Mouse (Mus musculus): ENCODE measurements around the gene Psrc1. TPM values are rescaled to one million over a fixed set of nuclear protein-coding genes. Genes with fewer than 3 reads are reported as not detected.

Gene Psrc1
- polyA plus RNA-seq, 1 experiment from 2014 or later: 81.7 TPM

- Histone ChIP-seq H3K9me3 (replicated peaks; ENCODE audit: control insufficient read depth, low read length) (no peaks in the 10 kb centered on the region), H3K4me3 (ENCODE audit: low read depth, low read length) (no peak overlapping the region), H3K27me3 (ENCODE audit: control insufficient read depth, insufficient read depth, low read length) (no peaks in the 10 kb centered on the region), H3K27ac (replicated peaks; ENCODE audit: low read depth, low read length) (no peak overlapping the region), H3K4me2 (ENCODE audit: low read depth, low read length) (no peak overlapping the region), H3K36me3 (replicated peaks; ENCODE audit: control insufficient read depth, insufficient read depth, low read depth, low read length) (peaks cover 2% of the 10 kb centered on the region; the same call in 1 of the 2 replicates), H3K4me1 (ENCODE audit: control insufficient read depth, insufficient read depth, low read length) (no peaks in the 10 kb centered on the region), H3K9ac (replicated peaks; ENCODE audit: low read length) (no peak overlapping the region)
- ATAC-seq (replicated peaks; ENCODE audit: insufficient number of reproducible peaks, low FRiP score, low TSS enrichment, low read depth) (no peak), DNase-seq (ENCODE audit: low spot score) (no peak)
- 83% methylated on average over 6 of the region's 6 CpGs for WGBS
Observed at GRCm38 (mm10) chr3:108358445-108358844, 25.2 kb upstream of the Psrc1 start.

- peak; percentile 63 for DNase-seq (ENCODE audit: low spot score)
- WGBS: 15% methylated on average over 7 of the region's 7 CpGs
- Histone ChIP-seq H3K36me3 (replicated peaks; ENCODE audit: control insufficient read depth, insufficient read depth, low read depth, low read length) (no peaks in the 10 kb centered on the region; the same call in 1 of the 2 replicates), H3K4me3 (ENCODE audit: low read depth, low read length) (no peak overlapping the region), H3K4me1 (ENCODE audit: control insufficient read depth, insufficient read depth, low read length) (no peaks in the 10 kb centered on the region), H3K27ac (replicated peaks; ENCODE audit: low read depth, low read length) (peak overlapping the region; percentile 4; the same call in 1 of the 2 replicates), H3K9ac (replicated peaks; ENCODE audit: low read length) (peak overlapping the region; percentile 5; the same call in 1 of the 2 replicates), H3K9me3 (replicated peaks; ENCODE audit: control insufficient read depth, low read length) (no peaks in the 10 kb centered on the region), H3K27me3 (ENCODE audit: control insufficient read depth, insufficient read depth, low read length) (no peaks in the 10 kb centered on the region), H3K4me2 (ENCODE audit: low read depth, low read length) (no peak overlapping the region)
- peak; percentile 36; the same call in 1 of the 2 replicates for ATAC-seq (replicated peaks; ENCODE audit: insufficient number of reproducible peaks, low FRiP score, low TSS enrichment, low read depth)
Observed at GRCm38 (mm10) chr3:108360894-108361293, 22.7 kb upstream of the Psrc1 start.

GRCm38 (mm10) chr3:108363626-108364025 is 20.0 kb upstream of the Psrc1 start:
- Histone ChIP-seq H3K27me3 (ENCODE audit: control insufficient read depth, insufficient read depth, low read length) (no peaks in the 10 kb centered on the region), H3K9ac (replicated peaks; ENCODE audit: low read length) (no peak overlapping the region), H3K9me3 (replicated peaks; ENCODE audit: control insufficient read depth, low read length) (no peaks in the 10 kb centered on the region), H3K4me3 (ENCODE audit: low read depth, low read length) (no peak overlapping the region), H3K27ac (replicated peaks; ENCODE audit: low read depth, low read length) (no peak overlapping the region), H3K36me3 (replicated peaks; ENCODE audit: control insufficient read depth, insufficient read depth, low read depth, low read length) (no peaks in the 10 kb centered on the region), H3K4me2 (ENCODE audit: low read depth, low read length) (no peak overlapping the region), H3K4me1 (ENCODE audit: control insufficient read depth, insufficient read depth, low read length) (no peaks in the 10 kb centered on the region)
- ATAC-seq (replicated peaks; ENCODE audit: insufficient number of reproducible peaks, low FRiP score, low TSS enrichment, low read depth) (no peak), DNase-seq (ENCODE audit: low spot score) (no peak)
- 79% methylated on average over 3 of the region's 3 CpGs for WGBS

DNA sequence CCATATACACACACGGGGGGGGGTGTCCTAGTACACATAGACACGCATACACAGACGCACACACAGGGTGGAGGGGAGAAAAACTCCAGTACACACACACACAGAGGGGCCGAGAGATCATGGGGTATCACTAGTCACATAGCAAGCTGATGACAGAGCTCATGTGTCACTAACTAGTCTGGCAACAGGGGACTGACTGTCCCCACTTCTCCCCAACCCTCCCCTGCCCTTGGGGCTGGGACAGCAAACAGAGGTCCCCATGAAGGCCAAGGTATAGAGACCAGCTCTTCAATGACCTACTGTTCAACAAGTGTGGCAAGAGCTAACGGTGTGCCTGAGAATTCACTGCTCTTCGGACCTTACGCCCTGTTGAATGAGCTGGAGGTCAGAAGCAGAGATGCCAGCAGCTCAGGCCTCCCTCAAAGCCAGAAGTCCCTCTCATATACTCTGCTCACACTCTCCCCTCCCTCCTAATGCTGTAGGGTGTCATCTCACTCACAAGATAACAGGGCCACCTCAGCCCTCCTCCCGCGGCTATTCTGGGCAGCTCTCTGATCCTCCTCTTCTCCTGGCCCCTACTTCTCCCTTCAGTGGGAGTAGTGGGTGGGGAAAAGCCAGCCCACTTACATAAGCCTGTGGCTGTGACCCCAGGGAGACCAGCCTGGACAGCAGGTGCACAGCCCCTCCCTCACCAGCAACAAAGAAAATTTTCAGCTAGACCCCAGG is 19.2 kb upstream of the Psrc1 start, which contains the start of gene Mybphl:
Gene Mybphl (plus strand): TSS at position 642 of the 726 bp plus-strand sequence.
- Histone ChIP-seq H3K9ac (replicated peaks; ENCODE audit: low read length) (no peak within 1 kb of the TSS), H3K36me3 (replicated peaks; ENCODE audit: control insufficient read depth, insufficient read depth, low read depth, low read length) (no peaks in the 10 kb centered on the region), H3K27ac (replicated peaks; ENCODE audit: low read depth, low read length) (no peak within 1 kb of the TSS), H3K4me1 (ENCODE audit: control insufficient read depth, insufficient read depth, low read length) (no peaks in the 10 kb centered on the region), H3K4me2 (ENCODE audit: low read depth, low read length) (no peak within 1 kb of the TSS), H3K27me3 (ENCODE audit: control insufficient read depth, insufficient read depth, low read length) (no peaks in the 10 kb centered on the region), H3K9me3 (replicated peaks; ENCODE audit: control insufficient read depth, low read length) (no peaks in the 10 kb centered on the region), H3K4me3 (ENCODE audit: low read depth, low read length) (no peak within 1 kb of the TSS)
- ATAC-seq (replicated peaks; ENCODE audit: insufficient number of reproducible peaks, low FRiP score, low TSS enrichment, low read depth): no peak
- no peak for DNase-seq (ENCODE audit: low spot score)
- WGBS: 68% methylated on average over 9 of the region's 9 CpGs

- DNase-seq (ENCODE audit: low spot score): no peak
- ATAC-seq (replicated peaks; ENCODE audit: insufficient number of reproducible peaks, low FRiP score, low TSS enrichment, low read depth): no peak
- H3K9me3 ChIP-seq (replicated peaks; ENCODE audit: control insufficient read depth, low read length): no peaks in the 10 kb centered on the region
- WGBS: 61% methylated on average over 9 of the region's 9 CpGs
- H3K4me3 ChIP-seq (ENCODE audit: low read depth, low read length): no peak overlapping the region
- no peak overlapping the region for H3K27ac ChIP-seq (replicated peaks; ENCODE audit: low read depth, low read length)
- H3K4me2 ChIP-seq (ENCODE audit: low read depth, low read length): no peak overlapping the region
- no peak overlapping the region for H3K9ac ChIP-seq (replicated peaks; ENCODE audit: low read length)
- no peaks in the 10 kb centered on the region for H3K4me1 ChIP-seq (ENCODE audit: control insufficient read depth, insufficient read depth, low read length)
- H3K27me3 ChIP-seq (ENCODE audit: control insufficient read depth, insufficient read depth, low read length): no peaks in the 10 kb centered on the region
- H3K36me3 ChIP-seq (replicated peaks; ENCODE audit: control insufficient read depth, insufficient read depth, low read depth, low read length): no peaks in the 10 kb centered on the region
Observed at GRCm38 (mm10) chr3:108367173-108367572, 16.5 kb upstream of the Psrc1 start.

- Histone ChIP-seq H3K27ac (replicated peaks; ENCODE audit: low read depth, low read length) (no peak overlapping the region), H3K9ac (replicated peaks; ENCODE audit: low read length) (no peak overlapping the region), H3K4me3 (ENCODE audit: low read depth, low read length) (no peak overlapping the region), H3K27me3 (ENCODE audit: control insufficient read depth, insufficient read depth, low read length) (no peaks in the 10 kb centered on the region), H3K36me3 (replicated peaks; ENCODE audit: control insufficient read depth, insufficient read depth, low read depth, low read length) (no peaks in the 10 kb centered on the region), H3K4me1 (ENCODE audit: control insufficient read depth, insufficient read depth, low read length) (no peaks in the 10 kb centered on the region), H3K9me3 (replicated peaks; ENCODE audit: control insufficient read depth, low read length) (no peaks in the 10 kb centered on the region), H3K4me2 (ENCODE audit: low read depth, low read length) (no peak overlapping the region)
- 82% methylated on average over 3 of the region's 3 CpGs for WGBS
- DNase-seq (ENCODE audit: low spot score) (no peak), ATAC-seq (replicated peaks; ENCODE audit: insufficient number of reproducible peaks, low FRiP score, low TSS enrichment, low read depth) (no peak)
Observed at GRCm38 (mm10) chr3:108367828-108368227, 15.8 kb upstream of the Psrc1 start.

- Histone ChIP-seq H3K36me3 (replicated peaks; ENCODE audit: control insufficient read depth, insufficient read depth, low read depth, low read length) (no peaks in the 10 kb centered on the region), H3K27me3 (ENCODE audit: control insufficient read depth, insufficient read depth, low read length) (no peaks in the 10 kb centered on the region), H3K9me3 (replicated peaks; ENCODE audit: control insufficient read depth, low read length) (no peaks in the 10 kb centered on the region), H3K27ac (replicated peaks; ENCODE audit: low read depth, low read length) (no peak overlapping the region), H3K9ac (replicated peaks; ENCODE audit: low read length) (no peak overlapping the region), H3K4me1 (ENCODE audit: control insufficient read depth, insufficient read depth, low read length) (no peaks in the 10 kb centered on the region), H3K4me3 (ENCODE audit: low read depth, low read length) (no peak overlapping the region), H3K4me2 (ENCODE audit: low read depth, low read length) (no peak overlapping the region)
- no peak for DNase-seq (ENCODE audit: low spot score)
- WGBS: 85% methylated on average over 5 of the region's 5 CpGs
- ATAC-seq (replicated peaks; ENCODE audit: insufficient number of reproducible peaks, low FRiP score, low TSS enrichment, low read depth): no peak
Observed at GRCm38 (mm10) chr3:108368721-108369120, 14.9 kb upstream of the Psrc1 start.

- no peak overlapping the region for H3K4me2 ChIP-seq (ENCODE audit: low read depth, low read length)
- H3K36me3 ChIP-seq (replicated peaks; ENCODE audit: control insufficient read depth, insufficient read depth, low read depth, low read length): no peaks in the 10 kb centered on the region
- no peak overlapping the region for H3K4me3 ChIP-seq (ENCODE audit: low read depth, low read length)
- no peak overlapping the region for H3K9ac ChIP-seq (replicated peaks; ENCODE audit: low read length)
- no peaks in the 10 kb centered on the region for H3K27me3 ChIP-seq (ENCODE audit: control insufficient read depth, insufficient read depth, low read length)
- H3K4me1 ChIP-seq (ENCODE audit: control insufficient read depth, insufficient read depth, low read length): no peaks in the 10 kb centered on the region
- no peaks in the 10 kb centered on the region for H3K9me3 ChIP-seq (replicated peaks; ENCODE audit: control insufficient read depth, low read length)
- 49% methylated on average over 3 of the region's 3 CpGs for WGBS
- no peak for DNase-seq (ENCODE audit: low spot score)
- ATAC-seq (replicated peaks; ENCODE audit: insufficient number of reproducible peaks, low FRiP score, low TSS enrichment, low read depth): no peak
- no peak overlapping the region for H3K27ac ChIP-seq (replicated peaks; ENCODE audit: low read depth, low read length)
Observed at GRCm38 (mm10) chr3:108372274-108372673, 11.4 kb upstream of the Psrc1 start.
